Mouse (Mus musculus) heart, adult 10 weeks (tissue): ENCODE measurements around the gene Olfr1129. TPM values are rescaled to one million over a fixed set of nuclear protein-coding genes. Genes with fewer than 3 reads are reported as not detected.

Experiments
- polyA plus RNA-seq: library from polyadenylated mRNA; stranded (reverse); fragments of 350-450 nt; fragmentation: Illumina TruSeq; extraction: RNeasy Lipid Tissue Mini Kit (QIAGEN cat#74804); gene quantifications from one replicate; pipeline ENCODE4 v1.2.3, GENCODE M21; 2014; ENCODE audit warnings: low read depth, low replicate concordance

Olfr1129 gene
- not detected for polyA plus RNA-seq

GRCm38 (mm10) chr2:87573602-87574001, at the start of gene Olfr1129:
Gene Olfr1129 (plus strand): TSS chr2:87573902.

GRCm38 (mm10) chr2:87531496-87531895, 42.2 kb upstream of the Olfr1129 start, which contains the start of gene Olfr153:
Gene Olfr153 (plus strand): TSS chr2:87531796.

GRCm38 (mm10) chr2:87545442-87545841, 28.3 kb upstream of the Olfr1129 start, which contains the start of gene Olfr1128:
Gene Olfr1128 (minus strand): TSS chr2:87545542.

GRCm38 (mm10) chr2:87605912-87606311, 32.2 kb downstream of the Olfr1129 start, which contains the start of gene Olfr1130:
Gene Olfr1130 (plus strand): TSS chr2:87606212.

GRCm38 (mm10) chr2:87626804-87627203, 53.1 kb downstream of the Olfr1129 start, which contains the start of gene Olfr1131:
Gene Olfr1131 (plus strand): TSS chr2:87627104.

Other genes starting within 250 kb of the Olfr1129 start
- not detected for gene Olfr1120, start 219.1 kb upstream of the Olfr1129 start, polyA plus RNA-seq
- not detected for gene Olfr1121, start 204.0 kb upstream of the Olfr1129 start, polyA plus RNA-seq
- not detected for gene Olfr1122, start 188.1 kb upstream of the Olfr1129 start, polyA plus RNA-seq
- not detected for gene Olfr1123, start 157.3 kb upstream of the Olfr1129 start, polyA plus RNA-seq
- gene Olfr1124, start 143.6 kb upstream of the Olfr1129 start, polyA plus RNA-seq, result not detected
- gene Olfr1126, start 119.9 kb upstream of the Olfr1129 start, polyA plus RNA-seq, result not detected
- gene Pramel7, start 76.8 kb upstream of the Olfr1129 start, polyA plus RNA-seq, result not detected
- gene Pramel6, start 67.3 kb upstream of the Olfr1129 start, polyA plus RNA-seq, result not detected
- not detected for gene Olfr153, start 42.1 kb upstream of the Olfr1129 start, polyA plus RNA-seq
- not detected for gene Olfr1128, start 28.4 kb upstream of the Olfr1129 start, polyA plus RNA-seq
- gene Olfr1130, start 32.3 kb downstream of the Olfr1129 start, polyA plus RNA-seq, result not detected
- not detected for gene Olfr1131, start 53.2 kb downstream of the Olfr1129 start, polyA plus RNA-seq
- not detected for gene Olfr1132, start 63.6 kb downstream of the Olfr1129 start, polyA plus RNA-seq
- not detected for gene Olfr1133, start 73.5 kb downstream of the Olfr1129 start, polyA plus RNA-seq
- not detected for gene Olfr1134, start 84.6 kb downstream of the Olfr1129 start, polyA plus RNA-seq
- gene Olfr1135, start 99.8 kb downstream of the Olfr1129 start, polyA plus RNA-seq, result not detected
- not detected for gene Olfr1136, start 120.0 kb downstream of the Olfr1129 start, polyA plus RNA-seq
- gene Olfr1137, start 139.3 kb downstream of the Olfr1129 start, polyA plus RNA-seq, result not detected
- gene Olfr1138, start 166.1 kb downstream of the Olfr1129 start, polyA plus RNA-seq, result not detected
- not detected for gene Olfr1140, start 169.8 kb downstream of the Olfr1129 start, polyA plus RNA-seq
- gene Olfr1141, start 180.1 kb downstream of the Olfr1129 start, polyA plus RNA-seq, result not detected
- not detected for gene Olfr152, start 205.6 kb downstream of the Olfr1129 start, polyA plus RNA-seq
- not detected for gene Olfr1143, start 226.7 kb downstream of the Olfr1129 start, polyA plus RNA-seq
- gene Olfr1145, start 235.9 kb downstream of the Olfr1129 start, polyA plus RNA-seq, result not detected